Mouse (Mus musculus) midbrain, embryonic 11.5 days (tissue): ENCODE results near the gene Gm17655. TPM values are rescaled to one million over a fixed set of nuclear protein-coding genes. Genes with fewer than 3 reads are reported as not detected.
"Not testable (repeated sequence)": the region's sequence is repeated elsewhere in the genome, so short reads cannot be mapped to it uniquely, and the experiment has no call there.

Source experiments
- ATAC-seq: fragments of 200-750 bp; cut with Nextera tagmentation; 2 replicates; pipeline ENCODE4 v1.8.0; 2017; ENCODE audit warnings: moderate TSS enrichment, moderate library complexity; ENCODE audit not compliant: low FRiP score
- DNase-seq: peaks from one replicate; pipeline ENCODE4 v3.0.0; 2015; ENCODE audit warnings: low spot score; ENCODE audit errors: missing footprints
- H3K27ac ChIP-seq: fragments of 300-500 bp; sonication (generic); 2 replicates; pipeline ENCODE4 v1.5.1; 2014; ENCODE audit warnings: low read depth, low read length
- H3K27me3 ChIP-seq: fragments of 300-500 bp; sonication (generic); 2 replicates; pipeline ENCODE4 v1.6.1; 2014; ENCODE audit warnings: mild to moderate bottlenecking, low read length, moderate library complexity, mixed read lengths; ENCODE audit not compliant: control insufficient read depth, insufficient read depth
- H3K36me3 ChIP-seq: fragments of 300-500 bp; sonication (generic); 2 replicates; pipeline ENCODE4 v1.6.1; 2014; ENCODE audit warnings: mild to moderate bottlenecking, low read length, moderate library complexity, mixed read lengths; ENCODE audit not compliant: control insufficient read depth, insufficient read depth
- H3K4me1 ChIP-seq: fragments of 300-500 bp; sonication (generic); 2 replicates; pipeline ENCODE4 v1.6.1; 2014; ENCODE audit warnings: low read length; ENCODE audit not compliant: control insufficient read depth, insufficient read depth
- H3K4me2 ChIP-seq: fragments of 300-500 bp; sonication (generic); 2 replicates; pipeline ENCODE4 v1.6.1; 2014; ENCODE audit warnings: mild to moderate bottlenecking, moderate library complexity
- H3K4me3 ChIP-seq: fragments of 300-500 bp; sonication (generic); 2 replicates; pipeline ENCODE4 v1.5.1; 2014; ENCODE audit warnings: low read depth, low read length
- H3K9ac ChIP-seq: fragments of 300-500 bp; sonication (generic); 2 replicates; pipeline ENCODE4 v1.6.1; 2014; ENCODE audit warnings: low read length
- H3K9me3 ChIP-seq: fragments of 300-500 bp; sonication (generic); 2 replicates; pipeline ENCODE4 v1.6.1; 2016; ENCODE audit warnings: low read length; ENCODE audit not compliant: control insufficient read depth
- WGBS: fragments of 180-500 bp; shearing (Covaris S2); extraction: QIAGEN DNeasy Blood & Tissue Kit; methylation state at CpG from one replicate; pipeline ENCODE4 v1.1.7; 2014; 5-methylcytosine and 5-hydroxymethylcytosine counted together
- polyA plus RNA-seq: library from polyadenylated mRNA; unstranded; fragments of >200 nt; fragmentation: Nextera tagmentation; extraction: Ambion mirVana; gene quantifications from 2 replicates; pipeline ENCODE4 v1.2.1, GENCODE M21; 2014

Gene Gm17655
- polyA plus RNA-seq, result 5.2 and 8.2 TPM in 2 replicates

- not testable (repeated sequence) for H3K36me3 ChIP-seq, H3K4me2 ChIP-seq, H3K27ac ChIP-seq, H3K4me1 ChIP-seq, ATAC-seq, DNase-seq, H3K4me3 ChIP-seq, H3K27me3 ChIP-seq, H3K9ac ChIP-seq
- 89% methylated on average over 2 of the region's 2 CpGs for WGBS
- peaks cover 20% of the 10 kb centered on the region for H3K9me3 ChIP-seq
Observed at GRCm38 (mm10) chr5:110072413-110072812, at the start of gene Gm17655. Gm17655 (minus strand) TSS chr5:110072513.

- 0% methylated on average over 12 of the region's 12 CpGs for WGBS
Observed at GRCm38 (mm10) chr5:110109991-110110441, 37.7 kb upstream of the Gm17655 start, which contains the start of gene Zfp605. Zfp605 (plus strand) TSS chr5:110110092.

GRCm38 (mm10) chr5:110108305-110108628, 36.0 kb upstream of the Gm17655 start:
- WGBS, result 0% methylated on average over 7 of the region's 7 CpGs
- no peaks in the 10 kb centered on the region for H3K9me3 ChIP-seq
- no peak for DNase-seq
- peaks cover 7% of the 10 kb centered on the region; the same call in 1 of the 2 replicates for H3K4me1 ChIP-seq
- no peaks in the 10 kb centered on the region for H3K27me3 ChIP-seq
- peak overlapping the region; percentile 84; the same call in 1 of the 2 replicates for H3K4me2 ChIP-seq
- no peak overlapping the region; the same call in 1 of the 2 replicates for H3K9ac ChIP-seq
- H3K4me3 ChIP-seq, result peak overlapping the region; percentile 64
- no peak for ATAC-seq
- peaks cover 20% of the 10 kb centered on the region; the same call in 1 of the 2 replicates for H3K36me3 ChIP-seq
- no peak overlapping the region; the same call in 1 of the 2 replicates for H3K27ac ChIP-seq

More at GRCm38 (mm10) chr5:110109991-110110441, 37.7 kb upstream of the Gm17655 start, which contains the start of gene Zfp605:
- Histone ChIP-seq H3K27me3 (no peaks in the 10 kb centered on the region), H3K4me3 (peak within 1 kb of the TSS; percentile 61), H3K9me3 (no peaks in the 10 kb centered on the region), H3K4me1 (peaks cover 7% of the 10 kb centered on the region; the same call in 1 of the 2 replicates), H3K36me3 (peaks cover 4% of the 10 kb centered on the region; the same call in 1 of the 2 replicates), H3K27ac (peak within 1 kb of the TSS; percentile 80), H3K9ac (peak within 1 kb of the TSS; percentile 71), H3K4me2 (peak within 1 kb of the TSS; percentile 69)
- peak; percentile 67 for ATAC-seq
- DNase-seq, result peak; percentile 99

DNA sequence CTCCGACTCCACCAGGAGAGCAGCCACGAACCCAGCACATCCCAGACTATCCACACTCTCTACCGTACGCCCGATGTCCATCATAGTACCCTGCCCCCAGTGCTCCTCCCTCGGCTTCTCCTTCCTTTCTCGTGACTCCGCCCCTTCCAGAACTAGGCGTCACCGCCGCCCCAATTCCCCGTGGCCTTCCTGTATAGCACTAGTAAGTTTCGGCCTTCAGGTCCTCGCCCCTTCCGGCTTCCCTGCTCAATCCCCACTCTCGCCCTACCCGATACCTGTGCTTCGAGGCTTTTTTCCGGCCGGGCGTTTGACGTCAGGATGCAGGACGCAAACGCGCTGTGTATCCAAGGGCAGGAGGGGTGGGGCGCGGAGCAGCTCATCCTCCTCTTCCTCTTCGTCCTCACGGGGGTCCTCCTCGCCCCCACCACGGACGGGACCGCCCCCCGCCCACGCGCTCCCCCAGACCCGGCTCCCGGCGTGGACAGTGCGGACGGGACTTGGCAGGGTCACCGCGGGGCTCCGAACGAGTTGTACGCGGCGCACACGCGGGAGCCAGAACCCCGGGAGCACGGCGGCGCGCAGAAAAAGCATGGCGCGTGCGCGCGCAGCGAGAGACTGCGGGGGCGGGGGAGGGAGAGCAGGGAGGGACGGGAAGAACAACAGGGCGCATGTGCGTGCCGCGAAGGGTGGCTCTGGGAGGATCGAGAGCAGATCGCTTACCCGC, 35.4 kb upstream of the Gm17655 start, which contains the start of gene Gtpbp6:
Gtpbp6 (minus strand) TSS at position 617 of the 724 bp plus-strand sequence.
- peak within 1 kb of the TSS; percentile 64 for H3K4me3 ChIP-seq
- peak within 1 kb of the TSS; percentile 86 for H3K27ac ChIP-seq
- ATAC-seq, result peak; percentile 86
- H3K9ac ChIP-seq, result peak within 1 kb of the TSS; percentile 67
- H3K36me3 ChIP-seq, result peaks cover 25% of the 10 kb centered on the region; the same call in 1 of the 2 replicates
- H3K9me3 ChIP-seq, result no peaks in the 10 kb centered on the region
- under 1% methylated on average over 69 of the region's 71 CpGs for WGBS
- H3K4me1 ChIP-seq, result peaks cover 7% of the 10 kb centered on the region; the same call in 1 of the 2 replicates
- DNase-seq, result peak; percentile 99
- H3K27me3 ChIP-seq, result no peaks in the 10 kb centered on the region
- H3K4me2 ChIP-seq, result peak within 1 kb of the TSS; percentile 84

DNA sequence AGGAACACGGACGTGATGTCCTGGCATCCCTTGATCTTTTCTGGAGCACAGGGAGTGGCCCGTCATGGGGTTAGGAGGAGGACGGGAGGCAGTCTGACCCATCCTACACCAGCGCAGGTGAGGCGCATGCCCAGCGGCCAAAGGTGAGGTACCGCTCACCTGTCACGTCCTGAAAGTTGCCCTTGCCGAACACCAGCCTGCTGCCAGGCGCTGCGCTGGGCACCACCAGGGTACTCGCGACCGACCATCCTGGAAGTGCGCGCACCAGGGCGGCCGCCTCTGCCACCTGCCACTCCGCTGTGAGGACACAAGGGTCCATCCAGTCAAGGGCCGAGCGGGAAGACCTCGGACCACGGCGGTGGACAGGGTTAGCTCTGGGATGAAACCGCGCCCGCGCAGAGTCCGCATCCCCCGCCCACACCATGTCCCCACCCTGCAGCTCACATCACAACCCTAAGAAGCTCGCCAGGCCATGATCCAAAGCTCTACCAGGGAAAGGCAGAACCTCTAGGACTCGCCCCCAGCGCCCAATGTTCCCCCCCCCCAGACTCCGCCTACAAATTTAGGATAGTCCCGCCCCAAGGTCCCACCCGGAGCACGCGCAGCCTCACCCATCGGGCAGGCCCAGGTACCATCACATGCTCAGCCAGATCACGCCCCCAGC, 34.7 kb upstream of the Gm17655 start:
- H3K4me3 ChIP-seq, result peak overlapping the region; percentile 64
- peak overlapping the region; percentile 86; the same call in 1 of the 2 replicates for H3K27ac ChIP-seq
- no peaks in the 10 kb centered on the region for H3K9me3 ChIP-seq
- peak overlapping the region; percentile 84 for H3K4me2 ChIP-seq
- DNase-seq (no peak), ATAC-seq (peak; percentile 22)
- H3K4me1 ChIP-seq, result peaks cover 8% of the 10 kb centered on the region
- peak overlapping the region; percentile 67 for H3K9ac ChIP-seq
- no peaks in the 10 kb centered on the region for H3K27me3 ChIP-seq
- peaks cover 26% of the 10 kb centered on the region; the same call in 1 of the 2 replicates for H3K36me3 ChIP-seq
- WGBS, result 14% methylated on average over 41 of the region's 41 CpGs

DNA sequence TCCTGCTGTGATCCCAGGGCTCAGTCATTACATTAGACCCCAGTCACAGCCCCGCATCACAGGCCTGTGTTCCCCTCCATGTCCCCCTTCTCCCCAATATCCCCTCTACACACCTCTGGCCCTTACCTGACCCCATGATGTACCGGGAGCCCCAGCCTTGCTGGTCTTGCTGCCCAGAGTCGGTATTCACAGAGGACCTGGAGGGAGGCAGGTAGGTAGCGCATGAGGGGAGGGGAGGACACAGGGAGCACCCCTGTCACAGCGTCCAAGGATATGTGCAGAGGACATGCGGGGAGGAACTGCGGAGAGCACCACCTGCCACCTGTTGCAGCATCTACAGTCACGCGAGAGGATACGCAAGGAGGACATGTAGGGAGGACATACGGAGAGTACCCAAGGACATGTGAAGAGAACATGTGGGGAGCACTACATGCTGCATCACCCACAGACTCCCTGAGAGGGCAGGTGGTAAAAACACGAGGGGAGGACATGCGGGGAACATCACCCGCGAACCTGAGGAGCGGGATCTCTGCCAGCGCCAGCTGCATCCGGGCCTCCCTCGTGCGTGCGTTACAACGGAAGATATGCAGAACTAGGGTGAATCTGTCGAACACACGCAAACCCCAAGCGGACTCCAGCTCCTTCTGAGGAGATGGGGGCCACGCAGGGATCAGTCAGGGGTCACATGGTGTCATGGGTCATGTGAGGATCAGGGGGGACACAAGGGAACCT, 34.0 kb upstream of the Gm17655 start:
- H3K9ac ChIP-seq, result peak overlapping the region; percentile 67; the same call in 1 of the 2 replicates
- ATAC-seq (no peak), DNase-seq (no peak)
- peaks cover 16% of the 10 kb centered on the region for H3K4me1 ChIP-seq
- H3K27me3 ChIP-seq, result peaks cover under 1% of the 10 kb centered on the region; the same call in 1 of the 2 replicates
- H3K4me2 ChIP-seq, result peak overlapping the region; percentile 84
- no peaks in the 10 kb centered on the region for H3K9me3 ChIP-seq
- H3K27ac ChIP-seq, result no peak overlapping the region
- peaks cover 26% of the 10 kb centered on the region; the same call in 1 of the 2 replicates for H3K36me3 ChIP-seq
- peak overlapping the region; percentile 64 for H3K4me3 ChIP-seq
- 95% methylated on average over 26 of the region's 26 CpGs for WGBS

- peaks cover 26% of the 10 kb centered on the region; the same call in 1 of the 2 replicates for H3K36me3 ChIP-seq
- no peak overlapping the region for H3K4me2 ChIP-seq
- H3K9me3 ChIP-seq, result no peaks in the 10 kb centered on the region
- peaks cover 5% of the 10 kb centered on the region; the same call in 1 of the 2 replicates for H3K27me3 ChIP-seq
- ATAC-seq, result no peak
- no peak overlapping the region for H3K4me3 ChIP-seq
- WGBS, result 95% methylated on average over 36 of the region's 36 CpGs
- no peak overlapping the region for H3K9ac ChIP-seq
- peaks cover 23% of the 10 kb centered on the region for H3K4me1 ChIP-seq
- H3K27ac ChIP-seq, result no peak overlapping the region
- no peak for DNase-seq
Observed at GRCm38 (mm10) chr5:110104616-110105380, 32.5 kb upstream of the Gm17655 start.
